Mouse (Mus musculus) right cerebral cortex, postnatal 4 days (tissue): ENCODE measurements around the gene Gm49510.

Experiments
- DNase-seq: peaks from one replicate; pipeline ENCODE4 v3.0.0-alpha.2; 2022

The Gm49510 gene

DNA sequence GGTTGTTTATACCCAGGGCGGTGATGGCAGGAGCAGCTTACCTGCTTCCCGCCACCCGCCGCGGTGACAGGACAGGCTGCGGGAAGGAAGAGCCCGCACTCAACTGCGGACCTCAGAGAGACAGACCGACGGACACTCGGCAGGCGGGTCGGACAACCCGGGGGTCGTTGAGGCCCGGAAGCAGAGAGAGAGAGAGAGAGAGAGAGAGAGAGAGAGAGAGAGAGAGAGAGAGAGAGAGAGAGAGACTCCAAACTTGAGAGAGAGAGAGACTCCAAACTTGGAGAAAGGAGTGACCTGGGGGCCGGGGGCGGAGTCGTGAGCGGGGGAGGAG, at the start of gene Gm49510:
Gm49510 (plus strand) TSS at position 259 of the 331 bp plus-strand sequence.
- DNase-seq = no peak

DNA sequence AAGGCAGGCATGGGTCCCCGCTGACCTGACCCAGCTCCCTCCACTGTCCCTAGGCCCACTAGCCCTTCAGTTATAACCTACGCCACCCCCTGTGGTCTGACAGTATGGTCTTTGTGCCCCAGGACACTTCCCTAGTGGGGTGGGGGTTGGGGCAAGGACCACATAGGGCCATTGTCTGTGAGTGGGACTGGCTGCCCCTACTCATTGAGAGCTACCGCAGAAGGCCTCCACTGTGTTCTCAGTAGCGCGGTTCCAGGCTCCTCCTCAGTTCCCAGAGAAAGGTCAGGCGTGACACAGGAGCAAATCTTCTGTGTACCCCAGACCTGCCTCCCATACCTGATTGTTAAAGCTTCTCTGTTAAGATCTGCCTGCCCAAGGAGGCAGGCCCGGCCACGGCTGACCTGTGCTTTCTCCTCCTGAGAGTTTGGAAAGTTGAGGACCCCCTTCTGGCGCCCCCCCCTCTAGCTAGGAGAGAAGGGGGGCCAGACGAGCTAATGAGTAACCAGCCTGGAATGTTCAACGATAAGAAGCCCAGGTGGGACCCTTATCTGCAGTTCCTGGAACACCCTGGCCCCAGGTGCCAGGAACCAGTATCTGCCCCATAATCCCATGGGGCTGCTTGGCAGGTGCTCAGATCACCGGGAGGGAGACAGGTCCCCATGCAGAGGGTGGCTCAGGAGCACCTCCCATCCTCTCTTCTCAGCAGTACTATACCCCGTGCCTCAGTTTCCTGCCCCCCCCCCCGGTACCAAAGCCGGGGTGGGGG, 49.2 kb upstream of the Gm49510 start:
- DNase-seq = no peak

DNA sequence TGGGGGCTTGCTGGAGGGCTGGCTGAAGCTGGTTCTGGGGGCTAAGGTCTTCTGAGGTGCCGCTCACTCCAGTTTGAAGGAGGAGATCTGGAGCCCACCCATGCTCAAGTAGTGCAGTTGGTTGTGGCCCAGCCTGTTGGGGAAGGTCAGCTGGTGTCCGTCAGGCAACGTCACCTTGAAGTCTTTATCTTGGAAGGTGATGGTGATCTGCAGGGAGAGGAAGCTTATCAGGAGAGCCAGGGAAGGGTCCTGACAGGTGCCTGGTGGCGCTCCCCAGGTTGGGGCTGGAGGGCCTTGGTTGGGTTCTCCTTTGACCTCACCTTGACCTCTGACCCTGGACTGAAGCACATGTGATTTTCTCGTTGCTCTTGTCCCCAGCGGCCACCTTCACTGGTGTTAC, 48.5 kb upstream of the Gm49510 start:
- DNase-seq = no peak

DNA sequence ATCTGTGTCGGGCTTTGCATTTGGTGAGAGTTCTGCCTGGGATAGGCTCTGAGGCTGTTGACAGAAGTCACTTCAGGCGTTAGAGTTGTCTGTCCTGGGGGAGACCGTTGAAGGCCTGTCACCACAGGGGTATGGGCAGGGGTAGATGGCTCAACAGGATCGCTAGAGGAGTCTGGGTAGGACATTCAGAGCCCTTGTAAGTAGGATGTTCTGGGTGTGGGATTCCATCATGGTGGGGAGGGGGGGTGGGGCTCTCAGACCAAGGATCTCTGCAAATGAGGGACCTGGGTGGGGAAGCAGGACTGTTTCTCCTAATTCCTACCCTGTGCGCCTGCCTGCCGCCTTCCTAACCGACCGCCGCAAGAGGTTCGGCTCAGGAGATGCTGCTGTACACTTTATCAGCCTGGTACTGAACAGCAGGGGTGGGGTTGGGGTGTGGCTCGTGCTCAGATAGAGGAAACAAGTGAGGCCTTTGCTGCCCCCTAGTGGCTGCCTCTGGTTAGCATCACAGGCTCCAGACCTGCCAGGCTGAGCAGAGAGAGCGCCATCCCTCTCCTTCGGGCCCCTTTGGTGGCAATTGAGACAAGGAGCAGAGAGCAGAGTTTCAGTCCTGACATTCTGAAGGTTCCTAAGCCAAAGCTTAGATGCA, 47.8 kb upstream of the Gm49510 start:
- DNase-seq = peak; percentile 95

DNA sequence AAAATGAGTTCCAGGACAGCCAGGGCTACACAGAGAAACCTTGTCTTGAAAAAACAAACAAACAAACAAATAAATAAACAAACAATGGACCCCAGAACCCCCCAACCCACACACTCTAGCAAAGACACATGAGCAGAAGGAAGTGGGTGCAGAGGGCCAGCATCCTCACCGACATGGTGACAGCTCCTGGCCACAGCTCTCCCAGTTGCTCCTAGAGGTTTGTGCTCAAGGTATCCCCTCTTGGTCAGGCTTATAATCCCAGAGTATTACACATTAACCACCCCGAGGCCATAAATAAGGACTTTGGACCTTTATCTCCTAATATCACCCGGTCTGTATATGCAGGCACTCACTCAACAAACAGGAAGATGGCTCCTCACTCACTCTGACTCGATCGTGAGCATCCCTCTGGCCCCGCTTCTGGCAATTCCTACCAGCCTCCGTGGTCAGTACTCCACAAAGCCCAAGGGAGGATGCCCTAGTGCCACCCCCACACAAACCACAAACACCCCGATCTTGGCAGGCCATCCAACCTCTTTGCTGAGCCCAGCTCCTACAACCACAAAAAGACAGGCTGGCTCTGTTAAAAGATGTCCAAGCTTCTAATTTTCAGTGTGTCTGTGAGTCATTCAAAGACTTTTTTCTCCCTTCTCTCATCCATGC, 44.0 kb upstream of the Gm49510 start, which contains the start of gene Lgals2:
Lgals2 (minus strand) TSS at position 227 of the 663 bp plus-strand sequence.
- no peak for DNase-seq

DNA sequence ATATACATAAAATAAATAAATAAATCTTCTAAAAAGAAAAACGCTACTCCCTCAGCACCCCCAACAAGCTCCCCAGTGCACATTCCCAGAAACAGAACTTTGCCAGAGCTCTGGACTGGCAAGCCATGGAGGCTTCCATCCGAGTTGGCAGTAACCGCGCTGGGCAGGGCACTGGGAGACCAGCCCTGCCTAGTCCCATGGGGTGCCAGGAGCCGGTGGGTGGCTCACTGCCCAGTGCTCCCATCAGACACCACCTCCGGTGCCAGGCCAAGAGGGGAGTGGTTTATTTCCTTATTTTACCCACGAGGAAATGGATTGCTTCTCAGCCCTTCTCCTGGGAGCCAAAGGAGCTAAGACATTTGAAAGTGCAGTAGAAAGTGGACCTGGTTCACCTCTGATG, 42.5 kb upstream of the Gm49510 start:
- DNase-seq = peak; percentile 53

DNA sequence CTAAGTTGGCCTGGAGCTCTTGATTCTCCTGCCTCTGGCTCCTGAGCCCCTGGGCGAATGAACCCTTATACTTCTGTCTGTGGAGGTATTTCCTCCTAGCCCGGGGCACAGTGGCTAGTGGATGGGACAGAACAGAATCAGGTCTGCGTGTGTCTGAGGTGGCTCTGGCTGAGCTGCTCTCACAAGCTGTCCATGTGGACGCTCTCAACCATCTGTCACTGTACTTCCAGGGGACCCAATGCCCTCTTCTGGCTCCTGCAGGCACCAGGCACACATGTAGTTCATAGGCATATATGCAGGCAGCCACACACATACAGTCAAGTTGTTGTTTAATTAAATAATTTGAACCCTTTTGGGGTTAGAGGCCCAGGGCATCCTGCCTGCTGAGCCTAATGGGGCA, 40.2 kb upstream of the Gm49510 start:
- no peak for DNase-seq

DNA sequence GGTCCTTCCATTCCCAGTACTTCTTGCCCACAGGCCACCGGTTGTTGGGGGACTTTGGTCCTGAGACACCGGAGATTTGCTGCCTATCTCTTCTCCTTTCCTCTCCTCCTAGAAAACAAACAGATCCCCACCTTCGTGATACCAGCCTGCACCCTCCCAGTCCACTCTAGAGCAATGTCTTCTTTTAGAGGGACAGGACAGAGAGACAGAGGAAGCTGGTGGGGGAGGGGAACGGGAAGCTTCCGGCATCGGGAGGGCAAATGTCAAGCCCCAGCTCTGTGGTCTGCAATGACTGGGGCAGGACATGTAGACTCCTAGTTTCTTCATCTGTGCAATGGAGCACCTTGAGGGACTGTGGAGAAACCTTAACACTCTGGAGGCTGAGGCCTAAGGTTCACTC, 39.8 kb upstream of the Gm49510 start:
- no peak for DNase-seq

DNA sequence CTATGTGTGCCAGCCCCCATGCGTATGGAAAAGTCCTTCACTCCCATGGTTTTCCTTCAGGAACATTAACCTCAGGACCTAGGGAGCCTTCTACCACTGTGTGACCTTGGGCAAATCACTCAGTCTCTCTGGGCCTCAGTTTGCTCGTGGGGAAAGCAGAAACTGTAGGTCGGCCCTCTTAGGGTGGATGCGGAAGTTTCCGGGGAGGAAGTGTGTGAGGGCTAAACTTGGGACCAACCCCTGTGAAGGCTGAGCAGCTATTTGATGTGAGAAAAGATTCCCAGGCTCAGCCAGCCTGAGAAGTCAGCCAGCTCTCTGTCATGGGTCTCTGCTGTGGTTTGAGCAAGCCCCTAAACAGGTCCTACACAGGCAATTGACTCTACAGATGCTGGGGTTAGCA, 37.2 kb upstream of the Gm49510 start:
- no peak for DNase-seq

DNA sequence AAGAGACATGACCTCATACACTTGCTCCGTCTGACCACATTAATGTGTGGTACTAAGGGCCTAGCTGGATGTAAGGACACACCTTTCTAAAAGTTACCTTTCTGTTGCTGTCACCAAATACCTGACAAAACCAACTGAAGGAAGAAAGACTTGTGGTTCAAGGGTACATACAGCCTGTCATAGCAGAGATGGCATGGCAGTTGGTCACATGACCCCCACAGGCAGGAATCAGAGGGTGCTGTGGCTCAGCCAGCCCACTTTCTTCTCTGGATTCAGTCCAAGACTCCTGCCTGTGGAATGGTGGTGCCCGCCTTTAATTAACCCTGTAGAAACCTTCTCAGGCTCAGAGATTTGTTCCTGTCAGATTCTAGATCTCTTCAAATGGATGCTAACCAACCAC, 36.3 kb upstream of the Gm49510 start:
- DNase-seq = no peak

DNA sequence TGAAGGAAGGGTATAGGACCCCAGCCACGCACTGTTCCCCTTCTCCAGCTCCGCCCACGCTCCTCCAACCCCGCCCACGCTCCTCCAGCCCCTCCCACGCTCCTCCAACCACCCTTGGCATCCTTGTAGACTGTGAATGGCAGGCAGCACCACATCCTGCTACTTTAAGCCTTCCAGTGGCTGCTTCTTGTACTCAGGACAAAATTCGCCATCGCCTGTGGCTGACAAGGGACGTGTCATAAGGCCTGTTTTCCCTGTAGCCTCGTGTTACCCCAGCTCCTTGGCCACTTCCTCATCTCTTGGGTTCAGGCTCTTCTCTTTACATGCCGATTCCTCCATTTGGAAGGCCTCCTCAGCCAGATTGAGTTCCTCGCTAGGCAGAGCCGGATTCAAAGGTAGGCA, 35.6 kb upstream of the Gm49510 start:
- no peak for DNase-seq

DNA sequence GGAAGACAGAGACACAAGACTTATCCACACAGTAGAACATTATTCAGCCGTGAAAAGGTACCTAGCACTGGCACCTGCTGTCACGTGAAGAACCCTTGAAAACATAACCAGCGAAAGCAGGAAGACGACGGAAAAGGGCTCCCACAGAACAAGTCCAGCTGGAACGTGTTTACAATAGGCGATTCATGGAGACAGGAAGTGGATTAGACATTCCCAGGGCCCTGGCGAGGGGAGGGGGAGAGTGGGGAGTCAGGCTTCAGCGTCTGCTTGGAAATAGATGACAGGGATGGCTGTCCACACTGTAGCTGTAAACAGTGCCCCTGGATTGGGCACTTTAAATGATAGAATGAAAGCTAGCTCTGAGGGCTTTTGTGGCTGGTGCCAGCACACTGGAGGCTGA, 31.1 kb upstream of the Gm49510 start:
- peak; percentile 32 for DNase-seq

DNA sequence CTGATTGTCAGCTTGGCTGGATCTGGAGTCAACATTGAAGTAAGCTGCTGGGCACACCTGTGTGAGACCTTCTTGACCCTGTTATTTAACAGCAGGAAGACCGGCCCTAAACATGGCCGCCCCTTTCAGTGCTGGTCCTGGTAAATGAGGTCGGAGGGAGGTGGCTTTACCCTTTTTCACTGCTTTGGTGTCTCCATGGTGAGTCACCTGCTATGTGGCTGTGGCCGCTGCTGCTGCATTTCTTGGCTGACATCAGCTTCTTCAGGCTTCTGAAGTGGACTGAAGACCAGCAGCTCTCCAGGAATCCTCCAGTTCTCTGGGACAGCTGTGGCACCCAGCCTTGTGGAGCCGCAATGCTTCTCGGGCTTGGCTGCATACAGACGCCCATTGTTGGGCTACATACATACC, 30.6 kb upstream of the Gm49510 start:
- no peak for DNase-seq

DNA sequence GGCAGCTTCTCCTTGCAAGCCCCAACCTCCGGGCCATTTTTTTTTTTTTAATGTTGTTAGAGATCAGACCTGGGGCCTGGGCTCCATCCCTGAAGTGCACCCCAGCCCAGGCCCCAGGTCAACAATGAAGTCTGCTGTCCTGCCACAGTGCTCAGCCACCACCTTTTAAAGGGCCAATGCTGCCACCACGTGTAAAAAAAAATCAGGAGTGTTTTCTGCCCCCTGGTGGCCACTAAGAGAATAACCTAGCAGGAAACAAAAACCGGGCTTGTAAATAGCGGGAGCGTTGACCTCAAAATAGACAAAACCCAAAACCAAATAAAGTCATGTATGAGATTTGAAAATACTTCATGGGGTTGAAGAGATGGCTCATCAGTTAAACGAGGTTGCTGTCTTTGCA, 29.7 kb upstream of the Gm49510 start:
- DNase-seq = peak; percentile 38

DNA sequence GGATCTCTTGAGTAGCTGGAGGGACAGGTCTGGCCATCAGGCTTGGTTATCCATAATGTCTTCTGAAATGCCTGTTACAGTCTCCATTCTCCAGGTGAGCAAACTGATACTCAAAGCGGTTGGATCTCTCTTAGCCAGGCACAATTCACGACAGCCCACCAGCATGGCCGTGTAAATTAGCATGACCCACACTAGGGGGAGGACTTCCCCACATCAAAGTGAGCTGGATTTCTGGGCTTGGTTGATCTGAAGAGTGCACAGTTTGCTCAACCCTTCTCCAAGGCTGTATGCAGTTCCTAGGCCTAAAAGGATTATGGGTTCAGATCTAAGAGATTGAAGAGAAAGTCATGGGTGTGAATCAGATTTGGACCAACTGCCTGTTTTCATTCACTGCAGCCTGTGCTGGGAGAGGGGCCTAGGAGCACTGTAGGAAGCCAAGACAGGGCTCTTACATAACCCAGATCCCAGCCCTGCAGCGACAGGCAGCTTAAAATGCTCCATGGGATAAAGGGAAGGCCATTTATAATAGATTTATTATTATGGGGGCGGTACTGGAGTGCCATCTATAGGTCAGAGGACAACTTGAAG, 27.4 kb upstream of the Gm49510 start:
- no peak for DNase-seq

DNA sequence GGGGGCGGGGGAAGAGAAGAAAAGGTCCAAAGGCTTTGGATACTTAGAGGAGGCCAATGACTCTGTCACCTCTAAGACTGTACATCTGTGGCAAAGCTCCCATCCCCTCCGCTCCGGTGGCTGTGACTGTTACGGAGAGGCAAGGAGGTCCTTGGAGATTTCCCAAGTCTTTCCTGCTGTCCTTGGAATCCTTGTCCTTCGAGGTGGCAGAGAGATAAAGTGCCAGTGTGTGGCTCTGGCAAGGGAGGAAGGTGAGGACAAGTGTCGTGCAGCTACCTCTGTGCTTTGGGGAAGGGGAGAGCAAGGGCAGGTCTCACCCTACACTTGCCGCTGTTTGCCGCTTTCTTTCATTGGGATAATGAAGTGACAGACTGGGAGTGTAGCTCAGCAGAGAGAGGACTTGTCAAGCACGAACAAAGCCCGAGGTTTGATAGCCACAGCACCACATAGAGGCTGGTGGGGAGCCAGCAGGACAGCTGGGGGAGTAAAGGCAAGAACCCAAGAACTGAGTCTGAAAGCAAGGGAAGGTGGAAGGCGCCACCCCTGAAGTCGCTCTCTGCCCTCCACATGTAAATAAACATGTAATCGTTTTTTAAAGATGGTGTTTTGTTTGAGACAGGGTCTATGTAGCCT, 25.5 kb upstream of the Gm49510 start:
- DNase-seq = no peak

DNA sequence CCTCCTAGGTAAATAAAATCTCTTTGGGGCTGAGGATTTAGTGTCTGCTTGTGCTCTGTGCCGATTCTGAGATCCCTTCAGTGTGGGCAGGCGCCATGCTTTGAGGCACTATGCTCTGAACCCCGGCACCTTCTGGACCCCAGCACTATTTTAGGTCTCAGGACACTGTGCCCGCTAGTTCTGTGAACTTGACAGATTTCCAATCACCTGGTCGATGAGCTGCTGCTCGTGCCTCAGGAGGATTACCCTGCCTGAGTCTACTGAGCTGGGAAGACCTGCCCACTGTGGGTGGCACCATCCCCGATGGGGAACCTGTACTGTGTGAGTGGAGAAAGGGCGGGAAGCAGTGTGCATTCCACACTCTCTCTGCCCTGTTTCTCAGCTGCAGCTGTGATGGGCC, 24.5 kb upstream of the Gm49510 start:
- DNase-seq = no peak

DNA sequence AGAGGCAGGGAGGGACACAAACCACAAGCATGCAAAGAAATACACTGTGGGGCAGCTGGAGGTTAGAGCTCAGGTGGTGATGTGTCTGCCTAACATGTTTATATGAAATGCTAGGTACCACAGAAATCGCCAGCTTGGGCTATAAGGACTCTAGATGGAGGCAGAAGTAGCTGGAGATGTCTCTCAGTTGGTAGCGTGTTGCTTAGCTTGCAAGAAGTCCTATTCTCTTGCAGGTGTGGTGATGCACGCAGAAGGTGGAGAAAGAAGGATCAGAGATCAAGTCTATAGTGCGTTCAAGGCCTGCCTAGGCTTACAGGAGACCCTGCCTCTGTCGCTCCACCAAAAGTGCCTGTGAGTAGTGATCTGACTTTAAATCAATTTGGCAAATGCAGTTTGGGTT, 23.9 kb upstream of the Gm49510 start:
- no peak for DNase-seq

DNA sequence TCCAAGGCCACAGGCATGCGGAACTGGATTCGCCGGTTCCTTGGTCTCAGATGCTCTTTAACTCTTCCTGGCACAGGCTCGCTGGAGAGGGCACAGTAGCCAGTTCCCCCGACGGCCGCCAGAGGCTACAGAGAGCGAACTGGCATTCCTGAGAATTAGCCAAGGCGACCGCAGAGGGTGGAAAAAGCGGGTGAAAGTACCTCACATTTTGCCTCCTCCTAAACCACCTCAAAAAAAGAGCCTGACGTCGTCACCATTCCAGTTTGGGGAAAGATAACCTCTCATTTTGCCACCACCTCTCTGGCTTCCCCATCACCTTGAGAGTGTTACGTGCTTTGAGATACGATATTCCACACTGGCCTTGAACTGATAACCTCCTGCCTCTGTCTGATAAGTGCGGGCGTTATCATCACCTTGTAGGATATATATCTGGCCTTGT, 23.2 kb upstream of the Gm49510 start:
- peak; percentile 80 for DNase-seq

DNA sequence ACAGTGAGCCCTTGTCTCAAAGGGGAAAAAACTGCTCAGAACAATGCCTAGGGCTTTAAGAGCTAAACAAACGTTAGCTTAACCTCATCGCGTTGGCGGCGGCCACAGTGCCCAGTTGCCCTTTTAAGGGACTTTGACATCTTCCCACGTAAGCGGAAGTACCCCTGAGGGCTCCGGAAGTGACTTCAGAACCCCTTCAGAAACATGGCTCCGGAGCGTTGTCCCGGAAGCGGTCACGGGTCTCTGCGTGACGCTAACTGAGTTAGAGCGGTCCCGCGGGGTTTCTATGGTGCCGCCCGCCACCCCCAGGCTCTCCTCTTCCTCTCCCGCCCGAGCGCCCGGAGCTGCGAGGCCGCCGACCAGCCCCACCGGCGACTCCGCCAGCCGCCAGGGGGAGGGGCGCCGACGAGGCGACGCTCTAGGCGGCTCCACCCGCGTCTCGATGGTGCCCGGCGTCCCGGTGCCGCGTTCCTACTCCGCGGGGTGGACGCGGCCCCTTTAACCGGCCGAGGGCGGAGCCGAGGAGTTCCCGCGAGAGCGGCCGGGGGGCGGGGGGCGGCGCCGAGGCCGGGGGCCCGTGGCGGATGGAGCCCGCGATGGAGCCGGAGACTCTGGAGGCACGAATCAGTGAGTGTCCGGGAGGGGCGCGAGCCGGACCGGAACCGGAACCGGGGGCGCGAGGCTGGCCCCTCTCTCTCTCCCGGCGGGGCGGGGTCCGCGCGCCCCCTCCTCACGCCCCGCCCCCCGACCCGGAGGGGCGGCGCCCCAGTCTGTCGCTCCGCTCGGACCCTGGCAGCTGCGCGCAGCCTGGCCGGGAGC, 22.3 kb upstream of the Gm49510 start, which contains the start of gene Gga1:
Gga1 (plus strand) TSS at position 200 of the 819 bp plus-strand sequence.
- DNase-seq = peak; percentile 90

DNA sequence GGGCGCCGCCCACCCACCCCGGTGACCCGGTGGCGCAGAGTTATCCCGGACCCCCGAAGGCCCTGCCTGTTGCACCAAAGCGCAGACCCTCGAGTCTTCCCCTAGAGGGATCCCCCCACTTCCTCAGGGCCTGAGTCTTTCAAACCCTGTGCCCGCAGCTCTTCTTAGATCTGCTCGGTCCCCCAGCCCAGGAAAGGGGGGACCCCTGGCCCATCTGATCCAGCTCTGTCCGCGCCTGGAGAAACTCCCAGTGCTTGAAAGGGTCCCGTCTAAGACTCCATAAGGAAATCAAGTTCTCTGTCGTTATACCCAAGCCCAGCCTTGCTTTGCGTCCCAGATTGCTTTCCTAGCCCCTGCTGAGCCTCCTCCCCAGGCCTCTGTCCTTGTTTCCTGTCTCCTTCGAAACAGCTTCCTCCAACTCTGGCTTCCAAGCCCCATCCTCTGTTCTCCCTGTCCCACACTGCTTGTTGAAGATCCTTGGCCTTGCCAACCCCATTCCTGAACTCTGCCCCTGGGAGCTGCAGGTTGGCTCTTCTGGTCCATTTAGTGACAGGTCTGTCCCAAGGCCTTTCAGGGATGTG, 21.6 kb upstream of the Gm49510 start:
- no peak for DNase-seq
